Mouse (Mus musculus) mouse embryonic stem cell (cell line): ENCODE data around the gene Cpa4.

Source experiments
- in situ Hi-C, 2 experiments: fragments of 300-500 bp; cut with MboI; formaldehyde crosslinking; loops; 1 replicate in 1 of 2; 3 replicates in 1 of 2; pipeline ENCODE4 v1.14.3; 2019 to 2020; ENCODE audit warnings: low sequenced_read_pairs in 2 of 2, low pct_unique_long_range_greater_than_20kb in 1 of 2, mixed read lengths in 1 of 2; ENCODE audit not compliant: unreplicated experiment in 1 of 2

Gene Cpa4

GRCm38 (mm10) chr6:30579961-30580840, 12.0 kb downstream of the Cpa4 start:
- in situ Hi-C loops, result no loop called here

- in situ Hi-C loops, result no loop called here
Observed at GRCm38 (mm10) chr6:30580841-30581176, 12.6 kb downstream of the Cpa4 start.

- in situ Hi-C loops, result no loop called here
Observed at GRCm38 (mm10) chr6:30586886-30587442, 18.8 kb downstream of the Cpa4 start.

GRCm38 (mm10) chr6:30589819-30590218, 21.6 kb downstream of the Cpa4 start:
- in situ Hi-C loops, result no loop called here

- in situ Hi-C loops, result no loop called here
Observed at GRCm38 (mm10) chr6:30591851-30592404, 23.8 kb downstream of the Cpa4 start.

GRCm38 (mm10) chr6:30592417-30592974, 24.3 kb downstream of the Cpa4 start:
- in situ Hi-C loops, result no loop called here

GRCm38 (mm10) chr6:30594364-30594763, 26.2 kb downstream of the Cpa4 start:
- in situ Hi-C loops, result no loop called here

- in situ Hi-C loops, result no loop called here
Observed at GRCm38 (mm10) chr6:30596230-30596898, 28.2 kb downstream of the Cpa4 start.

GRCm38 (mm10) chr6:30600033-30600432, 31.9 kb downstream of the Cpa4 start:
- in situ Hi-C loops, result no loop called here

GRCm38 (mm10) chr6:30600995-30601394, 32.8 kb downstream of the Cpa4 start:
- in situ Hi-C loops, result no loop called here

- in situ Hi-C loops, result no loop called here
Observed at GRCm38 (mm10) chr6:30604342-30604867, 36.2 kb downstream of the Cpa4 start.

- in situ Hi-C loops, result no loop called here
Observed at GRCm38 (mm10) chr6:30605111-30605510, 36.9 kb downstream of the Cpa4 start.

GRCm38 (mm10) chr6:30605672-30606071, 37.5 kb downstream of the Cpa4 start:
- in situ Hi-C loops, result no loop called here

- in situ Hi-C loops, result no loop called here
Observed at GRCm38 (mm10) chr6:30610710-30611109, 42.5 kb downstream of the Cpa4 start, which contains the start of gene Cpa5. Gene Cpa5, plus strand, starts transcription at chr6:30611010.

GRCm38 (mm10) chr6:30611212-30611611, 43.0 kb downstream of the Cpa4 start:
- in situ Hi-C loops, result no loop called here

- in situ Hi-C loops, result no loop called here
Observed at GRCm38 (mm10) chr6:30614251-30614650, 46.1 kb downstream of the Cpa4 start.

GRCm38 (mm10) chr6:30615741-30616140, 47.6 kb downstream of the Cpa4 start:
- in situ Hi-C loops, result no loop called here

- in situ Hi-C loops, result no loop called here
Observed at GRCm38 (mm10) chr6:30616491-30616941, 48.3 kb downstream of the Cpa4 start.
